Mouse (Mus musculus): ENCODE results near the gene Rfx4.

GRCm38 (mm10) chr10:84760118-84761111 is 4.6 kb downstream of the Rfx4 start:
- TF ChIP-seq CTCF (IDR thresholded peaks at IDR 0.05; ENCODE audit: control insufficient read depth, insufficient read depth, insufficient read length): no peak
- no peak for TF ChIP-seq MYOG (IDR thresholded peaks at IDR 0.05; ENCODE audit: control insufficient read depth, extremely low read depth, insufficient read length)
- TF ChIP-seq MAX (IDR thresholded peaks at IDR 0.05): no peak
- no peak for TF ChIP-seq USF1 (IDR thresholded peaks at IDR 0.05; ENCODE audit: low read depth)
- no peak for TF ChIP-seq CEBPB (IDR thresholded peaks at IDR 0.05; ENCODE audit: low read depth)
- no peak for TF ChIP-seq FOSL1 (IDR thresholded peaks at IDR 0.05; ENCODE audit: insufficient read depth, low read length, poor library complexity, severe bottlenecking)

All from C2C12 (cell line).